Mouse (Mus musculus): Measurements from ENCODE around the gene Armc12.

DNA sequence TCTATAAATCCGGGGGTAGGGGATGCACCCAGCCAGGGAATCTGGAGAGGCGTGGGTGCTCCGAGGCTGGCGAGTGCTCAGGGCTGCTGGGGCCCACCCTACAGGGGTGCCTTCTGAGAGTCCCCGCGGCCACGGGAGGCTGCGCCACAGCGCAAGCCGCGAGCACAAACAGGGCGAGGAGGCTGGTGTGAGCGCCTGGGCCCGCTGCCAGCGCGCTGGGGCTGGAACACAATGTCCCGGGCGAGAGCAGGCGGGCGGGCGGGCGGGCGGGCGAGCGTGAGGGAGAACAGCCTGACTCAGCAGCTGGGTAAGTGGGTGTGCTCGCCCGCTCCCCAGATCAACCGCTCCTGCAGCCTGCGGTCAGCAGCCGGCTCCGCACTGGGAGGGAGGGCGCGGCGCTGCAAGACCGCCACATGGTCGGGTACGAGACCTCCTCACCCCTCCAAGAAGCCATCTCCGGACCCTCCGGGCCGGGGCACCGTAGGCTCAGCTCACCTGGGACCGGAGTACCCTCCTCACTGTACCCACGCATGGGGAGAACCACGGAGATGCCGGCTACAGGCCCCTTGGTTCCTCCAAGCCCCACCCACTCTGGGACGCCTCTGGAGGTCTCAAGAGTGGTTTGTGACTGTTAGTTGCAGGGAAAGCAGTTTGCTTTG, 12.5 kb upstream of the Armc12 start:
- TF ChIP-seq POLR2A (IDR thresholded peaks at IDR 0.05; ENCODE audit: insufficient read length, low read depth) (no peak), MAX (IDR thresholded peaks at IDR 0.05; ENCODE audit: low read depth) (no peak), USF1 (IDR thresholded peaks at IDR 0.05; ENCODE audit: low read depth) (no peak), TCF12 (IDR thresholded peaks at IDR 0.05; ENCODE audit: insufficient read depth, poor library complexity, severe bottlenecking) (no peak)
